Mouse (Mus musculus): ENCODE results near the gene Arntl2. TPM values are rescaled to one million over a fixed set of nuclear protein-coding genes. Genes with fewer than 3 reads are reported as not detected.

Gene Arntl2
- total and polyA plus RNA-seq, 3 experiments = 16.8 to 20.6 TPM; not detected in 1

DNA sequence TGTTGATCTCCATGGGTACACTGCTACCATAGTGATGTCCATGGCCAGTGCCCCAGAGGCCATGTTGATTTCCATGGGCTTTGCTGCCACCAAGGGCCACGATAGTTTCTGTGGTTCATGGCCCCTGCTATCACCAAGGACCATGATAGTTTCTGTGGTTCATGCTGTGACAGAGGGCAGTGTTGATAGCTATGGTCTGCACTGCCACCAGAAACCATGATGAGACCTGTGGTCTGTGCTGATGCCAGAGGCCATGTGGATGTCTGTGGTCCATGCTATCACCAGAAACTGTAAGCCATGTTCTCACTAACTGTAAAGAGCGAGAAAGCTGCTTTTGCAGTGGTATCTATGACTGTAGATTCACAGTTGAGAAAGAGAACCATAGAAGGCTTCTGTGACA is 40.7 kb upstream of the Arntl2 start:
- 0 out of 2 replicates have a peak, but pooled peaks cover 2% of the 10 kb centered on the region for H3K79me2 ChIP-seq (ENCODE audit: control insufficient read depth, insufficient read depth, low read length, poor library complexity)
- peak overlapping the region; percentile 26 for H3K9ac ChIP-seq (ENCODE audit: control insufficient read depth, low read depth, low read length, poor library complexity, severe bottlenecking)
- H3K9me3 ChIP-seq (replicated peaks; ENCODE audit: insufficient read depth, low read length) = no peaks in the 10 kb centered on the region
- H3K4me3 ChIP-seq (ENCODE audit: control insufficient read depth in 1 of 2, insufficient read depth in 1 of 2, low read depth in 2 of 2, low read length in 2 of 2) = no peak overlapping the region
- peaks cover 17 to 31% of the 10 kb centered on the region in 2 experiments for H3K4me1 ChIP-seq (ENCODE audit: control insufficient read depth in 1 of 2, insufficient read depth in 2 of 2, low read length in 2 of 2)
- TF ChIP-seq TAL1 (IDR thresholded peaks at IDR 0.05; ENCODE audit: low read length) = peak; percentile 82
- peak; percentile 55; the same call in 1 of the 2 replicates for TF ChIP-seq ETS1 (IDR thresholded peaks at IDR 0.05; ENCODE audit: low read depth, low read length)
- TF ChIP-seq GATA1 (IDR thresholded peaks at IDR 0.05; ENCODE audit: low read depth, low read length) = peak; percentile 5; the same call in 1 of the 2 replicates
- TF ChIP-seq HCFC1 (IDR thresholded peaks at IDR 0.05; ENCODE audit: low read depth, low read length) = no peak
- TF ChIP-seq EP300 (IDR thresholded peaks at IDR 0.05; ENCODE audit: low read depth in 1 of 2, low read length in 2 of 2) = peak; percentile 28 to 82; a peak in 3 of 4 replicates
- TF ChIP-seq RCOR1 (IDR thresholded peaks at IDR 0.05; ENCODE audit: low read depth, low read length) = 0 out of 2 replicates have a peak, but pooled peaks have one; percentile 11
- TF ChIP-seq POLR2A (IDR thresholded peaks at IDR 0.05; ENCODE audit: control insufficient read depth in 1 of 2, insufficient read depth in 1 of 2, low read depth in 1 of 2, low read length in 2 of 2, poor library complexity in 1 of 2) = no peak
- peak; percentile 21; the same call in 1 of the 2 replicates for TF ChIP-seq MXI1 (IDR thresholded peaks at IDR 0.05; ENCODE audit: low read depth, low read length)
- peak; percentile 85 for TF ChIP-seq TCF12 (IDR thresholded peaks at IDR 0.05; ENCODE audit: low read depth, low read length)
- peaks cover 0 to 27% of the 10 kb centered on the region in 2 experiments; a peak in 2 of 4 replicates for H3K36me3 ChIP-seq (ENCODE audit: control insufficient read depth in 1 of 2, insufficient read depth in 2 of 2, low read length in 2 of 2)
- H3K27me3 ChIP-seq (ENCODE audit: control insufficient read depth in 1 of 2, insufficient read depth in 2 of 2, low read length in 2 of 2) = no peaks in the 10 kb centered on the region
- peak; percentile 57 for DNase-seq (ENCODE audit: low read depth, low spot score)
- H3K27ac ChIP-seq (ENCODE audit: control insufficient read depth, low read depth, low read length) = peak overlapping the region; percentile 74

GRCm38 (mm10) chr6:146755679-146756078 is 40.2 kb upstream of the Arntl2 start:
- Histone ChIP-seq H3K9me3 (replicated peaks; ENCODE audit: insufficient read depth, low read length) (no peaks in the 10 kb centered on the region), H3K4me1 (ENCODE audit: control insufficient read depth in 1 of 2, insufficient read depth in 2 of 2, low read length in 2 of 2) (peaks cover 23 to 37% of the 10 kb centered on the region in 2 experiments)
- peak; percentile 87 for DNase-seq (ENCODE audit: low read depth, low spot score)
- TF ChIP-seq ZKSCAN1 (IDR thresholded peaks at IDR 0.05; ENCODE audit: low read depth, low read length) (no peak), MAFK (IDR thresholded peaks at IDR 0.05; ENCODE audit: borderline replicate concordance, low read depth, low read length) (peak; percentile 93), E2F4 (IDR thresholded peaks at IDR 0.05; ENCODE audit: borderline replicate concordance, low read depth, low read length) (no peak), ZC3H11A (IDR thresholded peaks at IDR 0.05; ENCODE audit: low read depth, low read length) (peak; percentile 87), SMC3 (IDR thresholded peaks at IDR 0.05; ENCODE audit: low read depth, low read length) (no peak), MXI1 (IDR thresholded peaks at IDR 0.05; ENCODE audit: low read depth, low read length) (no peak), CTCF (IDR thresholded peaks at IDR 0.05 in 2 of 3, conservative IDR thresholded peaks at IDR 0.05 in 1 of 3; ENCODE audit: control insufficient read depth in 1 of 3, insufficient read depth in 1 of 3, low read depth in 2 of 3, low read length in 3 of 3, poor library complexity in 1 of 3, severe bottlenecking in 1 of 3) (no peak), MAX (IDR thresholded peaks at IDR 0.05; ENCODE audit: low read length) (no peak), KAT2A (conservative IDR thresholded peaks at IDR 0.05; ENCODE audit: low read depth, low read length) (peak; percentile 50; the same call in 1 of the 2 replicates), RAD21 (IDR thresholded peaks at IDR 0.05; ENCODE audit: low read depth, low read length) (no peak), GATA1 (IDR thresholded peaks at IDR 0.05; ENCODE audit: low read depth, low read length) (no peak), UBTF (IDR thresholded peaks at IDR 0.05; ENCODE audit: borderline replicate concordance, insufficient read depth, low read depth, low read length) (no peak), MEF2A (IDR thresholded peaks at IDR 0.05; ENCODE audit: extremely low read depth, insufficient replicate concordance, low read depth, low read length, poor library complexity, severe bottlenecking) (no peak), POLR2AphosphoS5 (IDR thresholded peaks at IDR 0.05; ENCODE audit: borderline replicate concordance, low read depth, low read length) (no peak), MAZ (IDR thresholded peaks at IDR 0.05; ENCODE audit: low read depth, low read length) (no peak), TAL1 (IDR thresholded peaks at IDR 0.05; ENCODE audit: low read length) (no peak), NRF1 (IDR thresholded peaks at IDR 0.05; ENCODE audit: insufficient read depth, low read depth, low read length, poor library complexity, severe bottlenecking) (no peak), ZNF384 (IDR thresholded peaks at IDR 0.05; ENCODE audit: low read depth, low read length) (no peak), HCFC1 (IDR thresholded peaks at IDR 0.05; ENCODE audit: low read depth, low read length) (peak; percentile 67; the same call in 1 of the 2 replicates), EP300 (IDR thresholded peaks at IDR 0.05; ENCODE audit: low read depth in 1 of 2, low read length in 2 of 2) (peak; percentile 38 to 70; a peak in 2 of 4 replicates), BHLHE40 (IDR thresholded peaks at IDR 0.05; ENCODE audit: borderline replicate concordance, low read depth, low read length) (no peak), ETS1 (IDR thresholded peaks at IDR 0.05; ENCODE audit: low read depth, low read length) (peak; percentile 76), TBP (IDR thresholded peaks at IDR 0.05; ENCODE audit: low read depth, low read length) (peak; percentile 61; the same call in 1 of the 2 replicates), GABPA (IDR thresholded peaks at IDR 0.05; ENCODE audit: low read depth, low read length) (peak; percentile 85), MYC (IDR thresholded peaks at IDR 0.05; ENCODE audit: low read depth, low read length) (no peak), JUND (IDR thresholded peaks at IDR 0.05; ENCODE audit: low read depth, low read length) (no peak), CHD1 (IDR thresholded peaks at IDR 0.05; ENCODE audit: low read depth, low read length) (no peak)

More at GRCm38 (mm10) chr6:146755679-146756078, 40.2 kb upstream of the Arntl2 start:
- Histone ChIP-seq H3K27me3 (ENCODE audit: control insufficient read depth in 1 of 2, insufficient read depth in 2 of 2, low read length in 2 of 2) (no peaks in the 10 kb centered on the region), H3K9ac (ENCODE audit: control insufficient read depth, low read depth, low read length, poor library complexity, severe bottlenecking) (peak overlapping the region; percentile 45), H3K36me3 (ENCODE audit: control insufficient read depth in 1 of 2, insufficient read depth in 2 of 2, low read length in 2 of 2) (peaks cover 0 to 33% of the 10 kb centered on the region in 2 experiments; a peak in 2 of 4 replicates), H3K27ac (ENCODE audit: control insufficient read depth, low read depth, low read length) (peak overlapping the region; percentile 74), H3K4me3 (ENCODE audit: control insufficient read depth in 1 of 2, insufficient read depth in 1 of 2, low read depth in 2 of 2, low read length in 2 of 2) (no peak overlapping the region), H3K79me2 (ENCODE audit: control insufficient read depth, insufficient read depth, low read length, poor library complexity) (no peaks in the 10 kb centered on the region)
